Mouse (Mus musculus) kidney, postnatal 0 days (tissue): ENCODE measurements around the gene Bag3. TPM values are rescaled to one million over a fixed set of nuclear protein-coding genes. Genes with fewer than 3 reads are reported as not detected.

Experiments
- ATAC-seq: fragments of 200-750 bp; cut with Nextera tagmentation; replicated peaks from 2 replicates; pipeline ENCODE4 v1.8.0; 2017; ENCODE audit warnings: low read depth, moderate number of reproducible peaks, moderate TSS enrichment, moderate library complexity; ENCODE audit not compliant: low FRiP score
- DNase-seq: peaks from one replicate; pipeline ENCODE4 v3.0.0-alpha.2; 2016; ENCODE audit warnings: low spot score
- H3K27ac ChIP-seq: fragments of 300-500 bp; sonication (generic); 2 replicates; pipeline ENCODE4 v1.5.1; 2014; ENCODE audit warnings: mild to moderate bottlenecking
- H3K27me3 ChIP-seq: fragments of 300-500 bp; sonication (generic); 2 replicates; pipeline ENCODE4 v1.6.1; 2014; ENCODE audit warnings: low read length, mixed read lengths; ENCODE audit not compliant: insufficient read depth
- H3K36me3 ChIP-seq: fragments of 300-500 bp; sonication (generic); 2 replicates; pipeline ENCODE4 v1.6.1; 2014; ENCODE audit warnings: low read length, mixed read lengths; ENCODE audit not compliant: insufficient read depth
- H3K4me1 ChIP-seq: fragments of 300-500 bp; sonication (generic); replicated peaks from 2 replicates; pipeline ENCODE4 v1.6.1; 2014; ENCODE audit warnings: antibody characterized with exemption, low read length, mixed read lengths; ENCODE audit not compliant: insufficient read depth
- H3K4me2 ChIP-seq: fragments of 300-500 bp; sonication (generic); 2 replicates; pipeline ENCODE4 v1.6.1; 2014; ENCODE audit warnings: mild to moderate bottlenecking, low read length, moderate library complexity, mixed read lengths
- H3K4me3 ChIP-seq: fragments of 300-500 bp; sonication (generic); replicated peaks from 2 replicates; pipeline ENCODE4 v1.5.1; 2014; ENCODE audit warnings: low read depth, low read length
- H3K9ac ChIP-seq: fragments of 300-500 bp; sonication (generic); 2 replicates; pipeline ENCODE4 v1.6.1; 2014; ENCODE audit warnings: low read depth, low read length
- H3K9me3 ChIP-seq: fragments of 300-500 bp; sonication (generic); replicated peaks from 2 replicates; pipeline ENCODE4 v1.6.1; 2016; ENCODE audit warnings: low read length, inconsistent platforms, mixed read lengths
- CTCF ChIP-seq: IDR thresholded peaks from 2 replicates; pipeline ENCODE4 v1.5.1; 2016; ENCODE audit warnings: antibody characterized with exemption, low read depth, mild to moderate bottlenecking, moderate library complexity
- WGBS: fragments of 180-500 bp; shearing (Covaris S2); extraction: QIAGEN DNeasy Blood & Tissue Kit; methylation state at CpG from one replicate; pipeline ENCODE4 v1.1.7; 2014; 5-methylcytosine and 5-hydroxymethylcytosine counted together
- polyA plus RNA-seq: library from polyadenylated mRNA; unstranded; fragments of >200 nt; fragmentation: Nextera tagmentation; extraction: Ambion mirVana; gene quantifications from 2 replicates; pipeline ENCODE4 v1.2.1, GENCODE M21; 2015

Gene Bag3
- 15.0 and 15.1 TPM in 2 replicates for polyA plus RNA-seq

DNA sequence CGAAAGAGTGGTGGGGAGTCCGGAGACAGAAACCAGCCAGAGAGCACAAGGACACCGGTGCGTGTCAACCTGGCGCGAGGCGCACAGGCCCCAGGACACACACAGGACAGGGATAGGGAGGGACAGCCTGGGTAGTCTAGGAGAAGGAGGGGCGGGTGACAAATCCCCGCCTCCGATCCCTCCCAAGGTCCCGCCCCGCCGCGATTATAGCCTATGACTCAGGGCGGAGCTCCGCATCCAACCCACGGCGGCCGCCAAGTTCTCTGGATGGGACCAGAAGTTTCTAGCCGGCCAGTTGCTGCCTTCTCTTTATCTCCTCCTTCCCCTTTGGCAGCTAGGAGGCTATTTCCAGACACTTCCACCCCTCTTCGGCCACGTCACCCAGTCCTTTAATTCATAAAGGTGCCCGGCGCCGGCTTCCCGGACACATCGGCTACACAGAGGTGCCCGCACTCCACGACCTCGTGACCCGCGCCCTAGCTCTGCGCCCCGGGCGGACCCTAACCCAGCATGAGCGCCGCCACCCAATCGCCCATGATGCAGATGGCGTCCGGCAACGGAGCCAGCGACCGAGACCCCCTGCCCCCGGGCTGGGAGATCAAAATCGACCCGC, at the start of gene Bag3:
Gene Bag3 (plus strand): TSS at position 268 of the 613 bp plus-strand sequence.
- Histone ChIP-seq H3K4me1 (peaks cover 7% of the 10 kb centered on the region; the same call in 1 of the 2 replicates), H3K27ac (peak within 1 kb of the TSS; percentile 97), H3K36me3 (no peaks in the 10 kb centered on the region), H3K9ac (peak within 1 kb of the TSS; percentile 91), H3K9me3 (no peaks in the 10 kb centered on the region), H3K27me3 (no peaks in the 10 kb centered on the region), H3K4me2 (peak within 1 kb of the TSS; percentile 92), H3K4me3 (peak within 1 kb of the TSS; percentile 75)
- ATAC-seq: peak; percentile 96
- under 1% methylated on average over 44 of the region's 46 CpGs for WGBS
- 0 out of 2 replicates have a peak, but pooled peaks have one; percentile 22 for TF ChIP-seq CTCF
- DNase-seq: peak; percentile 98

DNA sequence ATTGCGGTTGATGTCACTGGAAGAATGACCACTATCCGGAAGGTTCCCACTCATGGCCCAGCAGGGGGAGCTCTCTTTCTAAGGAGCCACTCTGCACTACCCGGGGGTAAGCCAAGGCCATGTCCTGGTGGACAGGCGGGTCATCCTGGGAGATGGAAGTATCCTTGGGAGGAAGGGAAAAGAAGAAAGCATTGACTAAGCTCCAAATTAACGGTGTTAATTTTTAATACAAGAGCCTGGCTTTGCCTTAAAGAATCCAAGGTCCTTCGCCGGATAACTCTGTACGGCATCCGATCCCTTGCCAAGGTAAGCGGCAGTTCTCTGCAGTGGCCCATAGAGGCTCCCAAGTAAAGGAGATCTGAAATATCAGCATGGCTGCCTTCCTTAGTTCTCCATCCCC, 49.1 kb upstream of the Bag3 start:
- H3K4me2 ChIP-seq: peak overlapping the region; percentile 40
- DNase-seq: peak; percentile 80
- WGBS: 41% methylated on average over 10 of the region's 10 CpGs
- no peaks in the 10 kb centered on the region for H3K4me1 ChIP-seq
- H3K9me3 ChIP-seq: no peaks in the 10 kb centered on the region
- TF ChIP-seq CTCF: peak; percentile 85
- no peaks in the 10 kb centered on the region for H3K36me3 ChIP-seq
- H3K9ac ChIP-seq: no peak overlapping the region
- no peaks in the 10 kb centered on the region for H3K27me3 ChIP-seq
- H3K4me3 ChIP-seq: no peak overlapping the region
- no peak overlapping the region for H3K27ac ChIP-seq
- ATAC-seq: peak; percentile 85

DNA sequence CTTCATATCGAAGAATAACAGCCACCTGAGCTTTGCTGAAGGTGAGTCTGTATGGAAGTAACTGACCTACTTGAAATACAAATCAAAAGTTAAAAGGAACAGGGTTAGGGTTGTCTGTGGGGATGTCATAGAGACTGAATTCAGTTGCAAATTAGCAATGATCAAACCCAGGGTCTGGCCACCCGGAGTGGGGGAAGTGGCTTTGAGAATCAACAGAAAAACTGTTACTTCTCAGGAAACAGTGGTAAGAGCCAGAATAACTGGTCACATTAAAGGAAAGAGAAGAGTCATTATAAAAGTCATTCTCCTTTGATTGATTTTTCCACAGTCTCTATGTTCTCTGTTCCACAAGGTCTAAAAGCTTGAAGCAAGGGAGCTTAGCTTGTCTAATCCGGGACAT, 34.4 kb upstream of the Bag3 start:
- Histone ChIP-seq H3K9ac (no peak overlapping the region), H3K4me3 (no peak overlapping the region), H3K36me3 (no peaks in the 10 kb centered on the region), H3K4me1 (no peaks in the 10 kb centered on the region), H3K27me3 (no peaks in the 10 kb centered on the region), H3K9me3 (peaks cover 7% of the 10 kb centered on the region), H3K4me2 (no peak overlapping the region), H3K27ac (no peak overlapping the region)
- ATAC-seq (no peak), DNase-seq (no peak)
- TF ChIP-seq CTCF: no peak
- WGBS: 96% methylated on average over 3 of the region's 3 CpGs

DNA sequence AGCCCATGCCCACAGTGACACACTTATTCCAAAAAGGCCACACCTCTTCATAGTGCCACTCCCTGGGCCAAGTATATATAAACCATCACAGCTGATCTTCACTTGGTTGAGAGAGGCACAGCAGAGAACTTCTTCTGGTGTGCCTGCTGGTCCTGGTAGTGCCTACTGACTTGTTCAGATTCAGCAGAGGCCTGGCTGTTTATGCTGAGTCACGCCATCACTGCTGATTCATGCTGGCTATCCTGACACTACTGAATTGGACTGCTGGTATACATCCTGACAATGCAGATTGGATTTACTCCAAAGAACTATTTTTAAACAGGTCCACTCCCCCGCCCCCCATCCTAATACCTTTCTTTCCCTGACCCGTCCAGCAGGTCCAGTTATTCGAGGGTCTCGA, 28.9 kb upstream of the Bag3 start:
- 87% methylated on average over 5 of the region's 5 CpGs for WGBS
- H3K27me3 ChIP-seq: no peaks in the 10 kb centered on the region
- DNase-seq: no peak
- H3K4me3 ChIP-seq: no peak overlapping the region
- H3K4me1 ChIP-seq: no peaks in the 10 kb centered on the region
- TF ChIP-seq CTCF: no peak
- H3K27ac ChIP-seq: no peak overlapping the region
- H3K9me3 ChIP-seq: no peaks in the 10 kb centered on the region
- H3K4me2 ChIP-seq: no peak overlapping the region
- no peak overlapping the region for H3K9ac ChIP-seq
- no peaks in the 10 kb centered on the region for H3K36me3 ChIP-seq
- no peak for ATAC-seq

DNA sequence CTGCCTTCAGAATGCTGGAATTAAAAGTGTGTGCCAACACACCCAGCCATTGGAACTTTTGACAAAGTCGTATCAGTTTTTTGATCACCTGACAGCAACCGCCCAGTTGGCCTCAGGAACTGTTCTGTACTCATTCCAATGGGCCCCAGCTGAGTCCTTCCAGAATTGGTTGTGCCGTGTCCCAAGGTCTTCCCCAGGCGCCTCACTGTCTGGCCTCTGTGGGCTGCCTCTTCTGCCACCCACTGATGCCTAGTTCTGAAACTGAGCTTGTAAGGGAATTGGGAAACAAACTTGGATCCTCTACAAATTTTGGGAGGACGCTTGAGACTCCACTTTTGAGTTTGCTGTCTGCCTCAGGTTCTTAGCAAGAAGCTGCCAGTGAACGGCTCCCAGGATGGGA, 23.6 kb upstream of the Bag3 start:
- H3K27ac ChIP-seq: no peak overlapping the region
- no peak for TF ChIP-seq CTCF
- H3K27me3 ChIP-seq: no peaks in the 10 kb centered on the region
- no peaks in the 10 kb centered on the region for H3K36me3 ChIP-seq
- H3K4me2 ChIP-seq: no peak overlapping the region
- H3K9me3 ChIP-seq: no peaks in the 10 kb centered on the region
- no peak overlapping the region for H3K4me3 ChIP-seq
- ATAC-seq (no peak), DNase-seq (no peak)
- no peak overlapping the region for H3K9ac ChIP-seq
- no peaks in the 10 kb centered on the region for H3K4me1 ChIP-seq
- 74% methylated on average over 6 of the region's 6 CpGs for WGBS

DNA sequence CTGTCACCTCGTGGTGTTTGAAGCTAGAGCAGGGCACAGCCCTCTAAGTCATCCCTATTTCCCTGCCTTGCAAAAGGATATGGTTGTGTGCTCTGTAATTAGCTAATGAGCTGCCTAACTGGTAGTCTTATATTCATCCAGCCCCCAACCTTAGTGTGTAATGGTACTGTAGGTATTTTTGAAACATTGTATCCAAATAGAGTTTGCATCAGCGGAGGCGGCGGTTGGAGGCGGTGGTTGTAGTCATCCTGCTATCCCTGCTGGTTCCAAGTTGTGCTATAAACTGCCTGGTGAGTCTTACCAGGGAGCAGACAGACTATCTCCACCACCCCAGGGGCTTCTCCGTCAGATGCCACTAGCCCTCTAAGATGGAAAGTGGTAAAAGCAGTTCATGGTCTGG, 19.3 kb upstream of the Bag3 start:
- 86% methylated on average over 6 of the region's 6 CpGs for whole genome bisulfite sequencing
- H3K4me3 ChIP-seq: no peak overlapping the region
- DNase-seq (no peak), ATAC-seq (no peak)
- no peak for TF ChIP-seq CTCF
- H3K4me2 ChIP-seq: no peak overlapping the region
- no peak overlapping the region for H3K27ac ChIP-seq
- H3K27me3 ChIP-seq: no peaks in the 10 kb centered on the region; the same call in 1 of the 2 replicates
- H3K9ac ChIP-seq: no peak overlapping the region
- H3K36me3 ChIP-seq: no peaks in the 10 kb centered on the region
- H3K4me1 ChIP-seq: no peaks in the 10 kb centered on the region
- H3K9me3 ChIP-seq: no peaks in the 10 kb centered on the region

DNA sequence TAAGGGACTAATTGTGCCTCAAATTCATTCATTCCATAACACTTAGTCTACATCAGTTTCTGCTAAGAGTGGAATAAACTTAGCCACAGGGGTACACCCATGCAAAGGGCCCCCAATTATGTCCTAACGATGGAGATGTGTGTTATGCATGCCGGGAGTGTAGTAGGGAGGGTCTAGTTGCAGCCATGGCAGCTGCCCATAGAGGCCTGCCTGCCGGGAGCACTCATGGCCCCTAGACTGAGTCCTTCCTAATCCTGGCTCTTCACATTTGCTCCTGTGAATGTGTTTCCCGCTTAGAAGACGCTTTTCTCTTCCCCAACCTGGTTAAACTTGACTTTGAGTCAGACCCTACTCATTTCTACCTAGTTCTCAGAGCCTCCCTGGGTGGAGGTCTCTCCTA, 11.5 kb upstream of the Bag3 start:
- no peak for ATAC-seq
- DNase-seq: no peak
- 87% methylated on average over 5 of the region's 5 CpGs for WGBS
- no peak for TF ChIP-seq CTCF
- Histone ChIP-seq H3K36me3 (no peaks in the 10 kb centered on the region), H3K9ac (no peak overlapping the region), H3K9me3 (no peaks in the 10 kb centered on the region), H3K27me3 (no peaks in the 10 kb centered on the region; the same call in 1 of the 2 replicates), H3K4me1 (no peaks in the 10 kb centered on the region), H3K27ac (no peak overlapping the region), H3K4me3 (no peak overlapping the region), H3K4me2 (no peak overlapping the region)
